Mouse (Mus musculus) hindbrain, embryonic 14.5 days (tissue): ENCODE results near the gene Smarce1. TPM values are rescaled to one million over a fixed set of nuclear protein-coding genes. Genes with fewer than 3 reads are reported as not detected.

Experiments used
- ATAC-seq: fragments of 200-750 bp; cut with Nextera tagmentation; 2 replicates; pipeline ENCODE4 v1.8.0; 2017; ENCODE audit warnings: moderate number of reproducible peaks, mild to moderate bottlenecking, moderate TSS enrichment, moderate library complexity; ENCODE audit not compliant: low FRiP score
- DNase-seq: peaks from one replicate; pipeline ENCODE4 v3.0.0-alpha.2; 2015; ENCODE audit warnings: low spot score
- H3K27ac ChIP-seq: fragments of 300-500 bp; sonication (generic); 2 replicates; pipeline ENCODE4 v1.5.1; 2014; ENCODE audit warnings: mild to moderate bottlenecking, moderate library complexity
- H3K27me3 ChIP-seq: fragments of 300-500 bp; sonication (generic); 2 replicates; pipeline ENCODE4 v1.6.1; 2014; ENCODE audit warnings: mild to moderate bottlenecking, low read length, mixed read lengths; ENCODE audit not compliant: control insufficient read depth, insufficient read depth
- H3K36me3 ChIP-seq: fragments of 300-500 bp; sonication (generic); replicated peaks from 2 replicates; pipeline ENCODE4 v1.6.1; 2014; ENCODE audit not compliant: control insufficient read depth, insufficient read depth
- H3K4me1 ChIP-seq: fragments of 300-500 bp; sonication (generic); replicated peaks from 2 replicates; pipeline ENCODE4 v1.6.1; 2014; ENCODE audit warnings: antibody characterized with exemption, low read length, mixed read lengths; ENCODE audit not compliant: control insufficient read depth, insufficient read depth
- H3K4me2 ChIP-seq: fragments of 300-500 bp; sonication (generic); replicated peaks from 2 replicates; pipeline ENCODE4 v1.6.1; 2014; ENCODE audit warnings: mild to moderate bottlenecking, moderate library complexity
- H3K4me3 ChIP-seq: fragments of 300-500 bp; sonication (generic); replicated peaks from 2 replicates; pipeline ENCODE4 v1.5.1; 2014; ENCODE audit warnings: mild to moderate bottlenecking, low read length
- H3K9ac ChIP-seq: fragments of 300-500 bp; sonication (generic); 2 replicates; pipeline ENCODE4 v1.6.1; 2014
- H3K9me3 ChIP-seq: fragments of 300-500 bp; sonication (generic); 2 replicates; pipeline ENCODE4 v1.6.1; 2016; ENCODE audit warnings: low read length; ENCODE audit not compliant: control insufficient read depth
- WGBS: fragments of 180-500 bp; shearing (Covaris S2); extraction: QIAGEN DNeasy Blood & Tissue Kit; methylation state at CpG from one replicate; pipeline ENCODE4 v1.1.7; 2014; 5-methylcytosine and 5-hydroxymethylcytosine counted together
- polyA plus RNA-seq: library from polyadenylated mRNA; unstranded; fragments of >200 nt; fragmentation: Nextera tagmentation; extraction: Ambion mirVana; gene quantifications from 2 replicates; pipeline ENCODE4 v1.2.1, GENCODE M21; 2014

Smarce1 gene
- polyA plus RNA-seq, 1 experiment from 2014 or later = 136 TPM

DNA sequence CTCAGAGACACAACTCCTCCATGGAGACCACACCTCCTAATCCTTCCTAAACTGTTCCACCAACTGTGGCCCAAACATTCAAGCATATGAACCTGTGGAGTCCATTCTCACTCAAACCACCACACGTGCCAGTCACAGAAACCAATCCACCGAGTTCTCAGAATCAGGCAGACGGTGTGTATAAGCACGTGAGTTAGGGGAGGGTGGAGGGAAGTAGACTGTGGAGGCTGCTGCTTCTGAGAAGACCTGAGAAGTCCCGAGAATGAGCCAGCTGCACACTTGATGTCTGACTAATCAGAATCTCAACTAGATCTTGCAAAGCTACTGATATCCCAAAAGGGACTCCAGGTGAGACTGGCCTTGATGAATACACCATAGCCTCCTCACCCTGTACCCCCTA lies 50.7 kb downstream of the Smarce1 start:
- no peaks in the 10 kb centered on the region for H3K9me3 ChIP-seq
- H3K27me3 ChIP-seq = no peaks in the 10 kb centered on the region
- no peak overlapping the region for H3K9ac ChIP-seq
- H3K4me1 ChIP-seq = no peaks in the 10 kb centered on the region
- no peak overlapping the region for H3K4me3 ChIP-seq
- no peak overlapping the region for H3K27ac ChIP-seq
- no peak for DNase-seq
- ATAC-seq = no peak
- 88% methylated on average over 5 of the region's 5 CpGs for WGBS
- no peak overlapping the region for H3K4me2 ChIP-seq
- H3K36me3 ChIP-seq = no peaks in the 10 kb centered on the region

DNA sequence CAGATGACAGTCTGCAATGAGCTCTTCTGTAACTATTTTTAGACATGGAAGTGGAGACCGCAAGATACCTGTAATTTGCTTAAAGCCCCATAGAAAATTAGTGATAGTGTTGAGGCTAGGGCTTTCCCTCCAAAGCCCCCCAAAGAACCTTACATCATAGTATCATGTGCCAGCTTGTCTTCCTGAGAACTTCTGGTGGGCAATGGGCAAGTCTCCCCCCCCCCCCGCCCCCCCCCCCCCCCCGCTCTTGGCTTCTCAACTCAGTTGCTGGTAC lies 53.0 kb downstream of the Smarce1 start:
- no peak overlapping the region for H3K27ac ChIP-seq
- no peak for DNase-seq
- H3K27me3 ChIP-seq = no peaks in the 10 kb centered on the region
- H3K4me1 ChIP-seq = no peaks in the 10 kb centered on the region
- H3K4me2 ChIP-seq = no peak overlapping the region
- no peak overlapping the region for H3K4me3 ChIP-seq
- H3K36me3 ChIP-seq = no peaks in the 10 kb centered on the region
- H3K9ac ChIP-seq = no peak overlapping the region
- WGBS = 90% methylated on average over 1 of the region's 3 CpGs
- ATAC-seq = no peak
- 0 out of 2 replicates have a peak, but pooled peaks cover 4% of the 10 kb centered on the region for H3K9me3 ChIP-seq

GRCm38 (mm10) chr11:99177054-99177924 lies 53.5 kb downstream of the Smarce1 start:
- ATAC-seq (no peak), DNase-seq (no peak)
- WGBS = 72% methylated on average over 5 of the region's 5 CpGs

GRCm38 (mm10) chr11:99172002-99172401 lies 58.8 kb downstream of the Smarce1 start:
- ATAC-seq (no peak), DNase-seq (no peak)
- no peaks in the 10 kb centered on the region for H3K36me3 ChIP-seq
- no peak overlapping the region for H3K4me3 ChIP-seq
- no peaks in the 10 kb centered on the region for H3K27me3 ChIP-seq
- no peak overlapping the region for H3K9ac ChIP-seq
- WGBS = 73% methylated on average over 4 of the region's 4 CpGs
- H3K27ac ChIP-seq = no peak overlapping the region
- no peak overlapping the region for H3K4me2 ChIP-seq
- H3K9me3 ChIP-seq = 0 out of 2 replicates have a peak, but pooled peaks cover 4% of the 10 kb centered on the region
- no peaks in the 10 kb centered on the region for H3K4me1 ChIP-seq

More at GRCm38 (mm10) chr11:99177054-99177924, 53.5 kb downstream of the Smarce1 start:
- Histone ChIP-seq H3K9ac (no peak overlapping the region), H3K4me2 (no peak overlapping the region), H3K27me3 (no peaks in the 10 kb centered on the region), H3K27ac (no peak overlapping the region), H3K9me3 (0 out of 2 replicates have a peak, but pooled peaks cover 4% of the 10 kb centered on the region), H3K36me3 (no peaks in the 10 kb centered on the region), H3K4me3 (no peak overlapping the region), H3K4me1 (no peaks in the 10 kb centered on the region)

- Histone ChIP-seq H3K9me3 (0 out of 2 replicates have a peak, but pooled peaks cover 4% of the 10 kb centered on the region), H3K27me3 (no peaks in the 10 kb centered on the region), H3K9ac (no peak overlapping the region), H3K4me1 (no peaks in the 10 kb centered on the region), H3K4me3 (no peak overlapping the region), H3K36me3 (no peaks in the 10 kb centered on the region), H3K27ac (no peak overlapping the region), H3K4me2 (no peak overlapping the region)
- DNase-seq (no peak), ATAC-seq (no peak)
- WGBS = 71% methylated on average over 2 of the region's 2 CpGs
These were observed 59.4 kb downstream of the Smarce1 start for GRCm38 (mm10) chr11:99171442-99171841.

DNA sequence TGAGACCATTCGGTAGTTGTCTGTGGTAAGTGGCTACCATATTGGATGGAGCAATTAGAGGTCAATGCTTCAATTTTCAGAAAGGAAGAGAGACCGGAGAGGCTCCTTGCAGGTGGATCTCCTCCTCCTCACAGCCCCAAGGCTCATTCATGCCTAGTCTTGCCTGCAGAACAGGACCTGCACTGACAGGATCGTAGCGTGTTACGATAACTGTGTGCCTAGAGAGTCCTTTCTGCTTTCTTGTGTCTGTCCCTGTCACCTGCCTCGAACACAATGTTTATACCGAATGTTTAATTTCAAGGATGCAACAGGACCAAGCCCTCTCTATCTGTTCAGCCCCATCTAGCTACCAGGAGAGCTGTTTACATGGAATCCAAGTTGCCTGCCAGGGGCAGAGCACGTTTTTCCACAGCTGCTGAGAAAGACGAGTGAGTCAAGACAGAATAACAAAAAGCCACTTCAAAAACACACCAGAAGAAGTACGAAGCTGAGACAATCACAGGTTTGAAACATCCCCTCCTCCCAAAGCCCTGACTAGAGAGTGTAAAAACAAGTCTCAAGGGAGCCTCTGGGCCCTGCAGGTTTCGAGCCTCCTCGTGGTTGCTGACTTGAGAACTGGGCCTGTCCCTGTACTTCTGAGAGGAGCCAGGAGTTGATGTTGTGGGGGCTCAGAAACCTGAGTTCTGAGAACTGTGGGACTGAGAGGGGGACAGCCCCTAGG lies 60.1 kb downstream of the Smarce1 start:
- DNase-seq (no peak), ATAC-seq (no peak)
- WGBS = 83% methylated on average over 12 of the region's 12 CpGs
- Histone ChIP-seq H3K36me3 (no peaks in the 10 kb centered on the region), H3K27me3 (no peaks in the 10 kb centered on the region), H3K4me3 (no peak overlapping the region), H3K9me3 (0 out of 2 replicates have a peak, but pooled peaks cover 4% of the 10 kb centered on the region), H3K4me1 (no peaks in the 10 kb centered on the region), H3K9ac (no peak overlapping the region), H3K27ac (no peak overlapping the region), H3K4me2 (no peak overlapping the region)

- no peak for ATAC-seq
- Histone ChIP-seq H3K27ac (no peak overlapping the region), H3K4me2 (no peak overlapping the region), H3K9ac (no peak overlapping the region), H3K4me1 (no peaks in the 10 kb centered on the region), H3K4me3 (no peak overlapping the region), H3K9me3 (0 out of 2 replicates have a peak, but pooled peaks cover 4% of the 10 kb centered on the region), H3K27me3 (no peaks in the 10 kb centered on the region), H3K36me3 (no peaks in the 10 kb centered on the region)
- 91% methylated on average over 6 of the region's 6 CpGs for WGBS
- no peak for DNase-seq
These were observed 60.8 kb downstream of the Smarce1 start for GRCm38 (mm10) chr11:99170005-99170404.

DNA sequence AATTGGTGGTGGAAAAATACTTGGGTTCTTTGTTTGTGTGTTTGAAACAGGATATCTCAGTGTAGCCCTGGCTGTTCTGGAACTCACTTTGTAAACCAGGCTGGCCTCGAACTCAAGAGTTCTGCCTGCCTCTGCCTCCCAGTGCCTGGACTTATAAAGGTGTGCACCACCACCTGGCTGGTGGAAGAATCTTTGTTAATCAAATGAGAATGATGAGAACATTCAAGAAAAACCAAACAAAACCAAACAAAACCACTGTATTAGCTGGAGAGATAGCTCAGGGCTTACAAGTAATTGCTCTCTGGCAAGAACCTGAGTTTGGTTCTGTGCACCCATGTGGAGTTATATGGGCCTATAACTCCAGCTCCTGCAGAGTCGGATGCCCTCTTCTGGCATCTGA lies 61.4 kb downstream of the Smarce1 start:
- Histone ChIP-seq H3K4me2 (no peak overlapping the region), H3K27me3 (no peaks in the 10 kb centered on the region), H3K4me1 (no peaks in the 10 kb centered on the region), H3K9ac (no peak overlapping the region), H3K36me3 (no peaks in the 10 kb centered on the region), H3K27ac (no peak overlapping the region), H3K4me3 (no peak overlapping the region), H3K9me3 (0 out of 2 replicates have a peak, but pooled peaks cover 4% of the 10 kb centered on the region)
- DNase-seq (no peak), ATAC-seq (no peak)
- 92% methylated on average over 2 of the region's 2 CpGs for WGBS

DNA sequence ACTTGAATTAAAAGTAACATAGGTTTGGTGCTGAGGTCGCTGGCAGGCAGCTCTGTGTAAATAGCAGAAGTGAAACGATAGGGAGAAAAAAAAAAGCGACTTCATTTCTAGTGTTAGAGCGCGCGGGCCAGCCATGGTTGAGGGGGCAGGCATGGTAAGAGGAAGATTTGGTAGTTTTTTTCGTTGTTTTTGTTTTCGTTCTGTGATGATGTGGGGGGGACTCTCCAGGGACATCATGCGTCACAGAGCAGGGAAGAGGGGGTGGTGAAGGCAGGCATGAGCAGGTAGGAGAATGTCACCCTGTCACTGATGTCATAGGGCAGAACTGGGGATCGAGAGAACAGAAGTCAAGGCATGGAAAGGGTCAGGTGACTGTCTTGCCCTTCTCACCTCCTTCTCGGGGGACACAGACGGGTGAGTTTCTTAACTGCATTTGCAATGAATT lies 62.8 kb downstream of the Smarce1 start:
- H3K9ac ChIP-seq = no peak overlapping the region
- H3K4me2 ChIP-seq = no peak overlapping the region
- DNase-seq (no peak), ATAC-seq (no peak)
- H3K27ac ChIP-seq = no peak overlapping the region
- no peaks in the 10 kb centered on the region for H3K9me3 ChIP-seq
- no peaks in the 10 kb centered on the region for H3K4me1 ChIP-seq
- H3K27me3 ChIP-seq = no peaks in the 10 kb centered on the region
- H3K36me3 ChIP-seq = no peaks in the 10 kb centered on the region
- 62% methylated on average over 12 of the region's 12 CpGs for WGBS
- no peak overlapping the region for H3K4me3 ChIP-seq
